Mouse (Mus musculus) spleen, adult 2 months (tissue): ENCODE results near the gene Rbm7. TPM values are rescaled to one million over a fixed set of nuclear protein-coding genes. Genes with fewer than 3 reads are reported as not detected.

Source experiments
- DNase-seq, 2 experiments: peaks; one replicate each; pipeline versions ENCODE4 v3.0.0 to v3.0.0-alpha.2; 2012 to 2021; ENCODE audit warnings: low spot score in 2 of 2, low read depth in 1 of 2
- H3K27ac ChIP-seq: fragments of 200-500 bp; 2 replicates; pipeline ENCODE4 v1.5.1; 2012; ENCODE audit warnings: low read length, inconsistent platforms; ENCODE audit not compliant: insufficient read depth
- H3K27me3 ChIP-seq: fragments of 200-500 bp; 2 replicates; pipeline ENCODE4 v1.6.1; 2012; ENCODE audit warnings: mild to moderate bottlenecking, moderate library complexity, low read length, inconsistent platforms; ENCODE audit not compliant: control insufficient read depth, insufficient read depth
- H3K36me3 ChIP-seq: fragments of 200-500 bp; 2 replicates; pipeline ENCODE4 v1.6.1; 2012; ENCODE audit warnings: mild to moderate bottlenecking, low read length, inconsistent platforms; ENCODE audit not compliant: control insufficient read depth, insufficient read depth
- H3K4me1 ChIP-seq: fragments of 200-500 bp; 2 replicates; pipeline ENCODE4 v1.6.1; 2011; ENCODE audit warnings: inconsistent platforms; ENCODE audit not compliant: control insufficient read depth, insufficient read depth, insufficient read length
- H3K4me3 ChIP-seq: fragments of 200-500 bp; 2 replicates; pipeline ENCODE4 v1.5.1; 2011; ENCODE audit warnings: mild to moderate bottlenecking, inconsistent platforms; ENCODE audit not compliant: insufficient read depth, insufficient read length; ENCODE audit errors: extremely low read depth
- CTCF ChIP-seq: fragments of 200-500 bp; IDR thresholded peaks from 2 replicates; pipeline ENCODE4 v1.5.1; 2011; ENCODE audit warnings: mild to moderate bottlenecking, inconsistent platforms; ENCODE audit not compliant: insufficient read depth, insufficient read length, insufficient replicate concordance; ENCODE audit errors: extremely low read depth
- POLR2A ChIP-seq: fragments of 200-500 bp; IDR thresholded peaks from 2 replicates; pipeline ENCODE4 v1.6.1; 2011; ENCODE audit warnings: low read depth, low read length, inconsistent platforms
- WGBS: fragments of 180-500 bp; shearing (Covaris S2); methylation state at CpG from one replicate; pipeline ENCODE4 v1.1.7; 2018; 5-methylcytosine and 5-hydroxymethylcytosine counted together
- polyA plus RNA-seq: library from polyadenylated mRNA; depleted of rRNA; stranded (reverse); fragments of >200 nt; gene quantifications from 2 replicates; pipeline ENCODE4 v1.2.3, GENCODE M21; 2012

The Rbm7 gene
- polyA plus RNA-seq, 1 experiment: 16.6 TPM

GRCm38 (mm10) chr9:48480411-48481213 lies 14.5 kb downstream of the Rbm7 start, which contains the start of gene Rexo2:
TSS of gene Rexo2 (minus strand) at chr9:48480623.
- H3K4me1 ChIP-seq: no peaks in the 10 kb centered on the region; the same call in 1 of the 2 replicates
- TF ChIP-seq POLR2A (no peak), CTCF (no peak)
- H3K36me3 ChIP-seq: peaks cover 3% of the 10 kb centered on the region; the same call in 1 of the 2 replicates
- DNase-seq: peak; percentile 90 to 95
- 1% methylated on average over 49 of the region's 49 CpGs for WGBS
- peak within 1 kb of the TSS; percentile 95 for H3K4me3 ChIP-seq
- H3K27me3 ChIP-seq: no peaks in the 10 kb centered on the region
- peak within 1 kb of the TSS; percentile 55; the same call in 1 of the 2 replicates for H3K27ac ChIP-seq

GRCm38 (mm10) chr9:48479838-48480410 lies 15.2 kb downstream of the Rbm7 start:
- H3K27me3 ChIP-seq: no peaks in the 10 kb centered on the region
- 7% methylated on average over 24 of the region's 25 CpGs for WGBS
- DNase-seq: no peak
- peak overlapping the region; percentile 95 for H3K4me3 ChIP-seq
- H3K36me3 ChIP-seq: peaks cover 3% of the 10 kb centered on the region; the same call in 1 of the 2 replicates
- TF ChIP-seq POLR2A (no peak), CTCF (no peak)
- no peaks in the 10 kb centered on the region; the same call in 1 of the 2 replicates for H3K4me1 ChIP-seq
- H3K27ac ChIP-seq: peak overlapping the region; percentile 55; the same call in 1 of the 2 replicates

DNA sequence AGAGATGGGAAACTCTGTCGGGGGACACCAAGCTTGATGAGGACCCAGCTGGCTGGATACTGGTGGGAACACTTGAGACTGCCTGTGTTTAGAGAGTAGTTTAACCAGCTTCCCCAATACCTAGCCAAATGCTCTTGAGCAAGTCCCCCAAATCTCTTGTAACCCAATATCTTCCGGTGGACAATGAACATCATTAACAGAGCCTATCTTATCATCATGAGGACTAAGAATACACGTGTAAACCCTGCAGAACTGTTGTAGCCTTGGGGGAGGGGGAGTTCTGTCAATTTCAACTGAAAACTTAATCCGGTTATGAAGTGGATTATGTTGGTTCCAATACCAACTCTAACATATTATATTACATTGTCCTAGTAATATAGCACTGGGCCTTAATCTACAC lies 16.3 kb downstream of the Rbm7 start:
- TF ChIP-seq CTCF (no peak), POLR2A (no peak)
- H3K4me1 ChIP-seq: no peaks in the 10 kb centered on the region; the same call in 1 of the 2 replicates
- H3K27me3 ChIP-seq: no peaks in the 10 kb centered on the region
- DNase-seq: no peak
- no peak overlapping the region for H3K4me3 ChIP-seq
- WGBS: 89% methylated on average over 4 of the region's 4 CpGs
- H3K27ac ChIP-seq: no peak overlapping the region
- H3K36me3 ChIP-seq: peaks cover 11% of the 10 kb centered on the region; the same call in 1 of the 2 replicates

GRCm38 (mm10) chr9:48476236-48477165 lies 18.6 kb downstream of the Rbm7 start:
- Histone ChIP-seq H3K27me3 (no peaks in the 10 kb centered on the region), H3K27ac (no peak overlapping the region), H3K36me3 (peaks cover 16% of the 10 kb centered on the region; the same call in 1 of the 2 replicates), H3K4me1 (no peaks in the 10 kb centered on the region; the same call in 1 of the 2 replicates), H3K4me3 (no peak overlapping the region)
- DNase-seq: no peak
- WGBS: 83% methylated on average over 10 of the region's 10 CpGs
- TF ChIP-seq CTCF (no peak), POLR2A (no peak)

DNA sequence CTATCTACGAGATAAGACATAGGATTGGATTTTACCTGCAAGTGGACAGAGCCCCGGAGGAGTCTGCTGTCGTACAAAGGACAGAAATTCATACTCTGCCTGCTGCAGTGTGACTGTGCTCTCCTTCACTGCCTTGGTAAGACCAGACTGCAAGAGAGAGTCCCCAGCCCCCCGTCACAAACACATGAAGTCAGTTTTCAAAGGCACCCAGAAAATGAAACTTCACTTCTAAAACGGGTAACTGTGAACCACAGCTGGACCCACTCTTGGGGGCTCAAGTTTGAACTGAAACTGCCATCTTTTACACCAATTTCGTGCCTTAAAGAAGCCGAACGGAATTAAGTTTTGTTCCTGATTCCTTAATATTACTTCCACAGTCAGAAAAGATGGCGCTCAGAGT lies 20.7 kb downstream of the Rbm7 start:
- TF ChIP-seq CTCF: no peak
- TF ChIP-seq POLR2A: no peak
- 83% methylated on average over 9 of the region's 9 CpGs for WGBS
- H3K4me3 ChIP-seq: no peak overlapping the region
- H3K27me3 ChIP-seq: no peaks in the 10 kb centered on the region
- H3K27ac ChIP-seq: no peak overlapping the region
- peaks cover 19% of the 10 kb centered on the region for H3K36me3 ChIP-seq
- H3K4me1 ChIP-seq: no peaks in the 10 kb centered on the region; the same call in 1 of the 2 replicates
- no peak for DNase-seq

DNA sequence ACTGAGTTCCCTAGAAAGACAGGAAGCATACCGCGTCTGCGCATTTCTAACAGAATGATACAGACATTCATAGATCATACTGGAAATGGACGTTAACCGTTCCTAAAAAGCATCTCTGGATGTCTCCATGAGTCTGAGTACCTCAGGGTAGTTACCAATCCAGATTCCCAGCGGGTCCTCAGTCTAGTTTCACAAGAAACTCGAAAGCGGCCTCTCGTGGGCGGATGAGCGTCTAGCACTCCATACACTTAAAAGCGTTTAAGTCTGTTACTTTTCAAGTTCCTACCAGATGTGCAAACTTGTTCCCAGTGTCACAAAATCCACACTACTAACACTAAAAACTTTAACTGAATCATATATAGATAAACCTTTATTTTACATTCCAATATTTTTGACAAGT lies 22.0 kb downstream of the Rbm7 start:
- Histone ChIP-seq H3K36me3 (peaks cover 19% of the 10 kb centered on the region), H3K27ac (no peak overlapping the region), H3K4me1 (no peaks in the 10 kb centered on the region; the same call in 1 of the 2 replicates), H3K4me3 (no peak overlapping the region), H3K27me3 (no peaks in the 10 kb centered on the region)
- WGBS: 91% methylated on average over 12 of the region's 12 CpGs
- no peak for TF ChIP-seq POLR2A
- no peak for TF ChIP-seq CTCF
- no peak for DNase-seq
